Mouse (Mus musculus) lung, postnatal 0 days (tissue): ENCODE data around the gene Stat6. TPM values are rescaled to one million over a fixed set of nuclear protein-coding genes. Genes with fewer than 3 reads are reported as not detected.

Experiments used
- ATAC-seq: fragments of 200-750 bp; cut with Nextera tagmentation; 2 replicates; pipeline ENCODE4 v1.8.0; 2017; ENCODE audit warnings: moderate library complexity
- DNase-seq: peaks from one replicate; pipeline ENCODE4 v3.0.0-alpha.2; 2016; ENCODE audit warnings: low spot score
- H3K27ac ChIP-seq: fragments of 300-500 bp; sonication (generic); 2 replicates; pipeline ENCODE4 v1.5.1; 2014; ENCODE audit warnings: antibody characterized with exemption, mild to moderate bottlenecking, low read length, mixed read lengths
- H3K27me3 ChIP-seq: fragments of 300-500 bp; sonication (generic); replicated peaks from 2 replicates; pipeline ENCODE4 v1.6.1; 2014; ENCODE audit warnings: low read length, mixed read lengths; ENCODE audit not compliant: insufficient read depth
- H3K36me3 ChIP-seq: fragments of 300-500 bp; sonication (generic); 2 replicates; pipeline ENCODE4 v1.6.1; 2014; ENCODE audit warnings: low read length, mixed read lengths; ENCODE audit not compliant: insufficient read depth
- H3K4me1 ChIP-seq: fragments of 300-500 bp; sonication (generic); 2 replicates; pipeline ENCODE4 v1.6.1; 2014; ENCODE audit warnings: antibody characterized with exemption, low read depth, low read length, mixed read lengths; ENCODE audit not compliant: insufficient read depth
- H3K4me2 ChIP-seq: fragments of 300-500 bp; sonication (generic); replicated peaks from 2 replicates; pipeline ENCODE4 v1.6.1; 2014; ENCODE audit warnings: low read depth, mild to moderate bottlenecking, low read length, moderate library complexity, mixed read lengths
- H3K4me3 ChIP-seq: fragments of 300-500 bp; sonication (generic); 2 replicates; pipeline ENCODE4 v1.5.1; 2014; ENCODE audit warnings: low read depth, low read length
- H3K9ac ChIP-seq: fragments of 300-500 bp; sonication (generic); replicated peaks from 2 replicates; pipeline ENCODE4 v1.6.1; 2014; ENCODE audit warnings: low read depth, mild to moderate bottlenecking
- H3K9me3 ChIP-seq: fragments of 300-500 bp; sonication (generic); 2 replicates; pipeline ENCODE4 v1.6.1; 2016; ENCODE audit warnings: low read length, mixed read lengths
- CTCF ChIP-seq: IDR thresholded peaks from 2 replicates; pipeline ENCODE4 v1.5.1; 2016; ENCODE audit warnings: antibody characterized with exemption, mild to moderate bottlenecking
- EP300 ChIP-seq: IDR thresholded peaks from 2 replicates; pipeline ENCODE4 v1.6.1; 2016; ENCODE audit warnings: antibody characterized with exemption, mild to moderate bottlenecking, control low read depth
- WGBS: fragments of 180-500 bp; shearing (Covaris S2); extraction: QIAGEN DNeasy Blood & Tissue Kit; methylation state at CpG from one replicate; pipeline ENCODE4 v1.1.7; 2014; 5-methylcytosine and 5-hydroxymethylcytosine counted together
- polyA plus RNA-seq: library from polyadenylated mRNA; unstranded; fragments of >200 nt; fragmentation: Nextera tagmentation; extraction: Ambion mirVana; gene quantifications from 2 replicates; pipeline ENCODE4 v1.2.1, GENCODE M21; 2015

Gene Stat6
- polyA plus RNA-seq, 1 experiment from 2014 or later, result 39.1 TPM

DNA sequence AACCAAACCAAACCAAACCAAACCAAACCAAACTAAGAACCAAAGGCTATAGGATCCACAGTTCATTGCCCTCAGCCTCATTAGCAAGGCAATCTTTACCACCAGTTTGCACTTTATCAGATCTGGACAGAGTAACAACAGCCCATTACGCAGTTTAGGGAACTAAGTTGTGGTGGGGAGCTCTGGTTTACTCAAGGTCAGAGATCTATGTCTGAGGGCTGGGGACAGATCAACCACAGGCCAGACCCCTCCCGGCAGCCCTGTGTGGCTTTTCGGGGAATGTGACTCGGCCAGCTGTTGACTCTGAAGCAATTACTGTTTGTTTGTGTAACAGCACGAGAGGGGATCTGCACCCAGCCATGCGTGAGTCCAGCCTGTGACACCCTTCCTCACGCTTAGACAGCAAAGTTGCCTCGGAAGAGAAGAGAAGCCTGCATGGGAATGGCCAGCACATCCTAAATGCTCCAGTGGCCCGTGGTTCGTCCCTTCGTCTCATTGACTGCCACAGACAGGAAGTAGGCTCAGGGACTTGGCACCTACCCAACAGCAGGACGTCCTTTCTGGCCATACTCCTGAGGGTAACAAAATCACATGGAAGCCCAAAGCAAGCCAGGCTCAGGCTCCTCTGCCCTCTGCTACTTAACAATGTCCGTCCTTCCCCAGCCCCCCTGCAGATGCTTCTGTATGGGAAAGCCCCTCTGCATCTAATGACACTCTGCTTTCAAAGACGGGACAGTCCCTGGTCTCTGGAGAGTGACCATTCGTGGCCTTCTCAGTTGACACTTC, 38.1 kb upstream of the Stat6 start:
- Histone ChIP-seq H3K4me1 (peaks cover 11% of the 10 kb centered on the region; the same call in 1 of the 2 replicates), H3K9ac (no peak overlapping the region), H3K9me3 (no peaks in the 10 kb centered on the region), H3K36me3 (no peaks in the 10 kb centered on the region), H3K4me3 (no peak overlapping the region), H3K27me3 (no peaks in the 10 kb centered on the region), H3K27ac (peak overlapping the region; percentile 66), H3K4me2 (no peak overlapping the region)
- TF ChIP-seq EP300 (peak; percentile 46; the same call in 1 of the 2 replicates), CTCF (no peak)
- ATAC-seq, result peak; percentile 65
- peak; percentile 88 for DNase-seq
- WGBS, result 27% methylated on average over 15 of the region's 15 CpGs

- Histone ChIP-seq H3K27me3 (no peaks in the 10 kb centered on the region), H3K4me2 (no peak overlapping the region), H3K36me3 (no peaks in the 10 kb centered on the region), H3K4me3 (no peak overlapping the region), H3K9ac (no peak overlapping the region), H3K4me1 (peaks cover 9% of the 10 kb centered on the region; the same call in 1 of the 2 replicates), H3K9me3 (no peaks in the 10 kb centered on the region), H3K27ac (no peak overlapping the region)
- WGBS, result 70% methylated on average over 8 of the region's 8 CpGs
- ATAC-seq, result no peak
- TF ChIP-seq CTCF, result no peak
- TF ChIP-seq EP300, result no peak
- DNase-seq, result no peak
These were observed 37.6 kb upstream of the Stat6 start for GRCm38 (mm10) chr10:127605251-127605547.

DNA sequence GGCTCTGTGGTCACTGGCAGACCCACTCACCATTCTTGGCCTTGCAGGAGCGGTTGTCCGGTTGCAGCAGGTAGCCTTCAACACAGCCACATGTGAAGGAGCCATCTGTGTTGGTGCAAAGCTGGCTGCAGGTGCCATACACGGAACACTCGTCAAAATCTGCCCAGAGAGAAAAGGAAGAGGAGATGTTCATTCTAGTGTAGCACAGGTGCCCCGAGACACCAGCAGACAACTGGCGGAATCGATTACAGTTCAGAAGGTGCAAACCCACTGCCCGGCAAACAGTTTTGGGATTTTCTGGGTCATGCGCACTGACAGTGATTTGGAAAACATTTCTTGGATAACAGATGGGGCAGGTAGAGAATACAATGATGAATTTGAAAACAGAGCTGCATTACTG, 37.0 kb upstream of the Stat6 start:
- no peak overlapping the region for H3K27ac ChIP-seq
- H3K4me2 ChIP-seq, result no peak overlapping the region
- no peak for ATAC-seq
- H3K4me1 ChIP-seq, result peaks cover 9% of the 10 kb centered on the region; the same call in 1 of the 2 replicates
- no peaks in the 10 kb centered on the region for H3K36me3 ChIP-seq
- no peaks in the 10 kb centered on the region for H3K27me3 ChIP-seq
- no peak overlapping the region for H3K4me3 ChIP-seq
- no peak overlapping the region for H3K9ac ChIP-seq
- H3K9me3 ChIP-seq, result no peaks in the 10 kb centered on the region
- no peak for DNase-seq
- TF ChIP-seq EP300, result no peak
- no peak for TF ChIP-seq CTCF
- WGBS, result 91% methylated on average over 9 of the region's 9 CpGs

DNA sequence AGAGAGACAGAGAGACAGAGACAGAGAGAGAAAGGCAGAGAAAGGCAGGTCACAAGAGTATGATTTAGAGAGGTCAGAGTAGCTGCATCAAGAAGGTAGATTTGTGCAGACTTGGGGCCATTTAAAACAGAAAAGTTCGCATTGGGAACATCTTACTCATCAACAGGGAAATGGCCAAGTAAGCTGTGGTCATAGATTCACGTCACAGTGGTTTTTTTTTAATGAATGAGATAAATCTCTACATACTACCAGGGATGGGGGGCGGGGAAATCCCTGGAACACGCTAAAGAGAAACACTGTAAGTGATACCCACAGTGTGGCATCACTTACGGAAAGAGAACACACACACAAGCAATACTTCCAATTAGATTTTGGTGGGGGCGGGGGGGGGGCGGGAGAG, 35.7 kb upstream of the Stat6 start:
- 87% methylated on average over 7 of the region's 7 CpGs for WGBS
- Histone ChIP-seq H3K9ac (no peak overlapping the region), H3K4me2 (no peak overlapping the region), H3K9me3 (no peaks in the 10 kb centered on the region), H3K4me3 (no peak overlapping the region), H3K27ac (no peak overlapping the region), H3K4me1 (peaks cover 9% of the 10 kb centered on the region; the same call in 1 of the 2 replicates), H3K27me3 (no peaks in the 10 kb centered on the region), H3K36me3 (0 out of 2 replicates have a peak, but pooled peaks cover 4% of the 10 kb centered on the region)
- TF ChIP-seq CTCF, result no peak
- no peak for TF ChIP-seq EP300
- ATAC-seq, result no peak
- DNase-seq, result no peak

- peaks cover 3% of the 10 kb centered on the region; the same call in 1 of the 2 replicates for H3K4me1 ChIP-seq
- H3K27ac ChIP-seq, result peak overlapping the region; percentile 54
- peak; percentile 47 for ATAC-seq
- H3K27me3 ChIP-seq, result no peaks in the 10 kb centered on the region
- no peak overlapping the region for H3K4me3 ChIP-seq
- 54% methylated on average over 9 of the region's 9 CpGs for WGBS
- no peak overlapping the region for H3K9ac ChIP-seq
- DNase-seq, result peak; percentile 65
- H3K36me3 ChIP-seq, result 0 out of 2 replicates have a peak, but pooled peaks cover 4% of the 10 kb centered on the region
- no peaks in the 10 kb centered on the region for H3K9me3 ChIP-seq
- TF ChIP-seq EP300, result peak; percentile 30; the same call in 1 of the 2 replicates
- no peak for TF ChIP-seq CTCF
- no peak overlapping the region for H3K4me2 ChIP-seq
These were observed 33.2 kb upstream of the Stat6 start for GRCm38 (mm10) chr10:127609415-127610065.

GRCm38 (mm10) chr10:127610066-127610415, 32.7 kb upstream of the Stat6 start:
- peak overlapping the region; percentile 54; the same call in 1 of the 2 replicates for H3K27ac ChIP-seq
- TF ChIP-seq CTCF, result no peak
- TF ChIP-seq EP300, result no peak

More at GRCm38 (mm10) chr10:127610066-127610415, 32.7 kb upstream of the Stat6 start:
- 72% methylated on average over 9 of the region's 9 CpGs for WGBS
- DNase-seq, result no peak
- no peaks in the 10 kb centered on the region for H3K9me3 ChIP-seq
- H3K27me3 ChIP-seq, result no peaks in the 10 kb centered on the region
- ATAC-seq, result no peak
- H3K4me3 ChIP-seq, result no peak overlapping the region
- 0 out of 2 replicates have a peak, but pooled peaks cover 4% of the 10 kb centered on the region for H3K36me3 ChIP-seq
- no peak overlapping the region for H3K9ac ChIP-seq
- H3K4me1 ChIP-seq, result peaks cover 3% of the 10 kb centered on the region; the same call in 1 of the 2 replicates
- H3K4me2 ChIP-seq, result no peak overlapping the region
